Mouse (Mus musculus): ENCODE measurements around the gene Amer2. TPM values are rescaled to one million over a fixed set of nuclear protein-coding genes. Genes with fewer than 3 reads are reported as not detected.

Gene Amer2
- polyA plus RNA-seq, 1 experiment from 2014 or later, result 3.4 TPM

- Histone ChIP-seq H3K36me3 (no peaks in the 10 kb centered on the region), H3K27ac (no peak overlapping the region), H3K27me3 (ENCODE audit: low read depth, poor library complexity, severe bottlenecking) (no peaks in the 10 kb centered on the region), H3K9me3 (replicated peaks) (no peaks in the 10 kb centered on the region), H3K4me3 (no peak overlapping the region), H3K4me1 (peaks cover 13% of the 10 kb centered on the region)
- 75% methylated on average over 5 of the region's 5 CpGs for WGBS
- no peak for DNase-seq (ENCODE audit: low spot score)
Observed at GRCm38 (mm10) chr14:60431515-60431914, 58.5 kb downstream of the Amer2 start.

GRCm38 (mm10) chr14:60432136-60432535 is 59.1 kb downstream of the Amer2 start:
- H3K4me1 ChIP-seq, result peaks cover 13% of the 10 kb centered on the region
- DNase-seq (ENCODE audit: low spot score), result no peak
- H3K36me3 ChIP-seq, result no peaks in the 10 kb centered on the region
- no peaks in the 10 kb centered on the region for H3K27me3 ChIP-seq (ENCODE audit: low read depth, poor library complexity, severe bottlenecking)
- H3K4me3 ChIP-seq, result no peak overlapping the region
- 83% methylated on average over 2 of the region's 2 CpGs for WGBS
- no peak overlapping the region for H3K27ac ChIP-seq
- H3K9me3 ChIP-seq (replicated peaks), result no peaks in the 10 kb centered on the region

- no peaks in the 10 kb centered on the region for H3K27me3 ChIP-seq (ENCODE audit: low read depth, poor library complexity, severe bottlenecking)
Observed at GRCm38 (mm10) chr14:60435515-60435914, 62.5 kb downstream of the Amer2 start.

GRCm38 (mm10) chr14:60436364-60436763 is 63.3 kb downstream of the Amer2 start:
- no peaks in the 10 kb centered on the region for H3K9me3 ChIP-seq (replicated peaks)
- no peaks in the 10 kb centered on the region for H3K4me1 ChIP-seq
- H3K4me3 ChIP-seq, result no peak overlapping the region
- no peaks in the 10 kb centered on the region for H3K36me3 ChIP-seq
- no peak for DNase-seq (ENCODE audit: low spot score)
- no peak overlapping the region for H3K27ac ChIP-seq
- H3K27me3 ChIP-seq (ENCODE audit: low read depth, poor library complexity, severe bottlenecking), result no peaks in the 10 kb centered on the region

More at GRCm38 (mm10) chr14:60435515-60435914, 62.5 kb downstream of the Amer2 start:
- 74% methylated on average over 4 of the region's 4 CpGs for WGBS
- Histone ChIP-seq H3K9me3 (replicated peaks) (no peaks in the 10 kb centered on the region), H3K4me1 (no peaks in the 10 kb centered on the region), H3K27ac (no peak overlapping the region), H3K4me3 (no peak overlapping the region), H3K36me3 (no peaks in the 10 kb centered on the region)
- DNase-seq (ENCODE audit: low spot score), result no peak

Other genes starting within 250 kb of the Amer2 start
- gene Atp8a2, start 176.1 kb upstream of the Amer2 start, polyA plus RNA-seq (2016; fragmentation: Nextera tagmentation; extraction: Ambion mirVana), result 0.64 and 2.8 TPM in 2 replicates
- not detected in 2 replicates for gene Nupl1, start 121.8 kb upstream of the Amer2 start, polyA plus RNA-seq (2016; fragmentation: Nextera tagmentation; extraction: Ambion mirVana)
- gene Gm49336, start 121.8 kb upstream of the Amer2 start, polyA plus RNA-seq (2016; fragmentation: Nextera tagmentation; extraction: Ambion mirVana), result 53.6 and 60.0 TPM in 2 replicates
- gene Mtmr6, start 108.0 kb upstream of the Amer2 start, polyA plus RNA-seq (2016; fragmentation: Nextera tagmentation; extraction: Ambion mirVana), result 16.7 and 20.9 TPM in 2 replicates